Mouse (Mus musculus): ENCODE data around the gene Olfr722. TPM values are rescaled to one million over a fixed set of nuclear protein-coding genes. Genes with fewer than 3 reads are reported as not detected.

Gene Olfr722
- polyA plus RNA-seq (2021; fragmentation: Nextera tagmentation) = not detected in 2 replicates
- long read RNA-seq, experiment 1 = 0 reads
- long read RNA-seq, experiment 2 = 0 reads

DNA sequence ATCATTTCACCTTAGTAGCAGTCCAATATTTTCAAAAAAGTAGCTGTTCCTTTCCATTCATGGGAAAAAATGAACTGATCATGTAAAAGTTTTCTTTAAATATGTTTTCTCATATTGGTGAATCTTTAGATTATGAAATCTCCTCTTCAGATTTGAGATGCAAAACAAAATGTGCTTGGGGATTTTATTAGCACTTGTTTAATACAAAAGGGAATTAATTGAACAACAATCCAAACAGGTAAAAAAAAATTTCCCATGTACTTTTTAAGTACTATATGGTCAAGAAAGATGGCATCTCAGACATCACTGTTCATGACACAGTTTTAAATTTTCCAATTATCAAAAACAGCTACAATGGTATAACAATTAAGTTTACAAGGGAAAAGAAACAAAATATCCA is at the start of gene Olfr722:
Gene Olfr722, minus strand, starts transcription at position 101 of the 400 bp plus-strand sequence.

DNA sequence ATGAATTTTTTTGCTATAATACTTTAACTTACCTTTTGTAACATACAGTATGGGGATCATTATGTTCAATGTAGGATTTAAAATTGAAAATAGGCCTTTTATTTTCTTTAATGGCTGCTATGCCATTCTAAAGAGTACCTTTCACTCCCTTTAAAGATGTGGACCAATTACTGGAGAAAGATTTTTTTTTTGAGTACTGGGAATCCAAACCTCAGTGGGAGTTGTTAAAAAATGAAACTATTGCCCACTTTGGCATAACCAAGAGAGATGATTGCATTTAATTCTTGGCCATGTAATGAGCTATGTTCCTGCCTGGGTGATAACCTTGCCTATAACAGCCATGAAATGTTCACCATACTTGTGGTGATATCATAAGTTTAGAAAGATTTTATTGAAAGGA is 29.9 kb upstream of the Olfr722 start, which contains the start of gene Olfr723:
Gene Olfr723, minus strand, starts transcription at position 101 of the 400 bp plus-strand sequence.

Other genes starting within 250 kb of the Olfr722 start
- 12.9 TPM in 2 replicates for gene Armh4, start 118.6 kb downstream of the Olfr722 start, polyA plus RNA-seq (2021; fragmentation: Nextera tagmentation)
- not detected in 2 replicates for gene Olfr723, start 29.8 kb upstream of the Olfr722 start, polyA plus RNA-seq (2021; fragmentation: Nextera tagmentation)
- gene Olfr724, start 61.3 kb upstream of the Olfr722 start, polyA plus RNA-seq (2021; fragmentation: Nextera tagmentation) = not detected in 2 replicates
- not detected in 2 replicates for gene Olfr725, start 138.4 kb upstream of the Olfr722 start, polyA plus RNA-seq (2021; fragmentation: Nextera tagmentation)
- not detected in 2 replicates for gene Olfr726, start 189.0 kb upstream of the Olfr722 start, polyA plus RNA-seq (2021; fragmentation: Nextera tagmentation)
- not detected in 2 replicates for gene Olfr727, start 221.2 kb upstream of the Olfr722 start, polyA plus RNA-seq (2021; fragmentation: Nextera tagmentation)
- gene Olfr728, start 240.7 kb upstream of the Olfr722 start, polyA plus RNA-seq (2021; fragmentation: Nextera tagmentation) = not detected in 2 replicates